Mouse (Mus musculus): ENCODE results near the gene Cox7a1.
A peak's percentile ranks its signal among the peaks of the same experiment; 100 is the strongest.

DNA sequence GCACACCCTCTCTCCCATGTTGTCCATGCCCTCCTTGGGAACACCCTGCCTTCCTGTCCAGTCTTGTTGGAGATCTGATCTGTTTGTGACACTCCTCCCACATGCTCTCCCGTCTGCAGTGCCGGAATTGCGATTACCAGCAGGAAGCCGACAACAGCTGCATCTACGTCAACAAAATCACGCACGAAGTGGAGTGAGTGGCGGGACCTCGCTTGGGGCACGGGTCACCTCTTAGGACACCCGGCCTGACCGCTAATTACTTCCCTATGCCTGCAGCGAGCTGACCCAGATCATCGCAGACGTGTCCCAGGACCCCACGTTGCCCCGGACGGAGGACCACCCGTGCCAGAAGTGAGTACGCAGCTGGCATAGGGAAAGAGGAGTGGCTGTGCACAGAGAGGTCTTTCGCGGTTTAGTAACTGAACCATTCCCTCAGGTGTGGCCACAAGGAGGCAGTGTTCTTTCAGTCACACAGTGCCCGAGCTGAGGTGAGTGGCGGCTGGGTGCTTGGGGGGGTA, 48.7 kb downstream of the Cox7a1 start:
- TF ChIP-seq CTCF (IDR thresholded peaks at IDR 0.05; ENCODE audit: low read depth) (peak; percentile 55), EP300 (IDR thresholded peaks at IDR 0.05; ENCODE audit: low read depth) (no peak)
